Mouse (Mus musculus): ENCODE results near the gene Gimap9.

Gene Gimap9

GRCm38 (mm10) chr6:48689320-48689719 is 13.4 kb downstream of the Gimap9 start:
- DNase-seq (ENCODE audit: extremely low spot score, low spot score), result no peak

DNA sequence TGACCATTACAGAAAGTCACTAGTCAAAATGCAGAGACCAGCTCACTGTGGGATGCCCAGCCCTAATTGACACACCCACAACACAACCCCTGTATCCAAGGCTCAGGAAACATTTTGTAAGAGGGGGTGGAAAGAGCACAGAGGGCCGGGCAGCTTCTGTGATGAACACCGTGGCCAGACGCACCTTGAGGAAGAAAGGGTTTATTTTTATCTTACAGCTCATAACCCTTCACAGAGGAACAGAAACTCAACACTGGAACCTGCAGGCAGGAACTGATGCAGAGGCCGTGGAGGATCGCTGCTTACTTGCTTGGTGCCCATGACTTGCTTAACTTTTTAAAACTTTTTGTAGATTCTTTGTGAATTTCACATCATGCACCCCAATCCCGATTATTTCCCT is 17.0 kb downstream of the Gimap9 start:
- DNase-seq (ENCODE audit: extremely low spot score, low spot score), result no peak

DNA sequence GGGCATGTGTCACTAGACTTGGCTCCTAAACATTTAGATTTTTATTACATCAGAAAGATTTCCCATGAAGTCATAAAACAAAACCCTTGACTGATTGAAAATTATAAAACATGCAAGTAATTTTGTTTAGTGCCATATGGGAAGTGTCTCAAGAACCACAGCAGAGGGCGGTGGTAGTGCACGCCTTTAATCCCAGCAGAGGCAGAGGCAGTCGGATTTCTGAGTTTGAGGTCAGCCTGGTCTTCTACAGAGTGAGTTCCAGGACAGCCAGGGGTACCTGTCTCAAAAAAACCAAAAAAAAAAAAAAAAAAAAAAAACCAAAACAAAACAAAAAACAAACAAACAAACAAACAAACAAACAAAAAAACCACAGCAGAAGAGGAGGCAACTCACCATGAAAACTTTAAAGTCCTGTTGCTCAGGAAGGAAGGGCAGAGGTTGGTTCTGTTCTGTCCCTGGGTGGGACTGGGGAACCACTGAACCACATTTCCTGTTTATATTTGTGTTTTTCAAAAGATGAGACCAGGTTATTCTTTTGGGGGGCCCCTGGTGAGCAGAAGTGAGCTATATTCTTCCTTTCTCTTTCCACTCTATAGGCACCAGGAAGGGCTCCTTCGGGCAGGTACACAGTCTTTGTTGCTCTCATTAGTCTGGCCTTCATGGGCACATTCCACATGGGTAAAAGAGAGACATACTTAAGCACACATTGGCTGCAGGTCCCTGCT is 21.1 kb downstream of the Gimap9 start:
- no peak for DNase-seq (ENCODE audit: extremely low spot score, low spot score)

GRCm38 (mm10) chr6:48697555-48697930 is 21.6 kb downstream of the Gimap9 start:
- DNase-seq (ENCODE audit: extremely low spot score, low spot score), result no peak

DNA sequence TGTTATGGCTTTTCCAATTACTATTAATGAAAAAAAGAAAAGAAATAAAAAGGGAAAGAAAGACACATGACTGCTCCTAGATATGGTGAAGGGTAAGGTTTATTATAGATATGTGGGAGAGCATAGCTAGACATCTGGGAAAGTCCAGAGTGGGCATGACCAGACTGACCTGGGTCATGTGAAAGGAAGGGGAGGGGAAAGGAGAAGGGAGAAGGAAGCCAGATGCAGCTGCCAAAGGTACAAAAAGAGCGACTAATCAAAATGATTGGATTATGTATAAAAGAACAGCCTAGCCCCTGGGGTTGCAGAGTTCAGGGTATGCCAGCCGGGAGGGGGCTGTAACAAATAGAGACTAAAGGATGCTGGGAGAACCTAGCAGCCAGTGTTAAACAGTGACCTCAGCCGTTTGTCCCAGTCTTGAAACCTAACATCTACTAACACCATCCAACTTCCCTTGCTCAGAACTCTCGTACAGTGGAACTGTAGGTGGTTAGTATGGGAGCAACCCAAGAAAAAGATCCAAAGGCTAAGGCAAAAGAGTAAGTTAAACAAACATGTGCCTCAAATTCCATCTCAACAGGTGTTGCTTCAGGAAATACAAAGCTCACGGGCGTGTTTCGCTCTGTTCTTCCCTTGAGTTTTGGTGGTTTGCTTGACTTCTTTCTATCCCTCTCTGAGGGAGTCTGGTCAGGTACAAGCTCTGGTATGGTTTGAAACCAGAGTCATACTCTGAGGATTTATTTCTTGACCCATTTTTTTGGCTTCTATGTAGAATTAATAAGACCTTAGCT is 22.3 kb downstream of the Gimap9 start:
- DNase-seq (ENCODE audit: extremely low spot score, low spot score), result no peak

DNA sequence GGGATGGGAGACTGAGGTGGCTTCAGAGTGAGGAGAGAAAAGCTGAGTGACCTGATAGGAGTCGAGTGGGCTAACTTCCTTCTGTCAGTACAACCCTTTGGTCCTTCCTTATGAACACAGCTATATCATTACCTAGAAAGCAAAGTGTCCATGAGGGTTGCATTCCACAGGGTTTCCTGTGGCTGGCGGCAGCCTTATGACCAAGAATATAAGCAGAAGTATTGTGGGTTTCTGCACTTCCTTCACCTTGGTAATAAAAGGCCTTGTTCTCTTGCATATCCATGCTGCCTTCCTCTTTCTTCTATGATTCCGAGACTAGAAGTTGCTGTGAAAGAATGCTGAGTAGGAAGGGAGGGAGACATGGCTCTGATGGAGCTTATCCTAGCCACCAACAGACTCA is 23.0 kb downstream of the Gimap9 start:
- no peak for DNase-seq (ENCODE audit: extremely low spot score, low spot score)

DNA sequence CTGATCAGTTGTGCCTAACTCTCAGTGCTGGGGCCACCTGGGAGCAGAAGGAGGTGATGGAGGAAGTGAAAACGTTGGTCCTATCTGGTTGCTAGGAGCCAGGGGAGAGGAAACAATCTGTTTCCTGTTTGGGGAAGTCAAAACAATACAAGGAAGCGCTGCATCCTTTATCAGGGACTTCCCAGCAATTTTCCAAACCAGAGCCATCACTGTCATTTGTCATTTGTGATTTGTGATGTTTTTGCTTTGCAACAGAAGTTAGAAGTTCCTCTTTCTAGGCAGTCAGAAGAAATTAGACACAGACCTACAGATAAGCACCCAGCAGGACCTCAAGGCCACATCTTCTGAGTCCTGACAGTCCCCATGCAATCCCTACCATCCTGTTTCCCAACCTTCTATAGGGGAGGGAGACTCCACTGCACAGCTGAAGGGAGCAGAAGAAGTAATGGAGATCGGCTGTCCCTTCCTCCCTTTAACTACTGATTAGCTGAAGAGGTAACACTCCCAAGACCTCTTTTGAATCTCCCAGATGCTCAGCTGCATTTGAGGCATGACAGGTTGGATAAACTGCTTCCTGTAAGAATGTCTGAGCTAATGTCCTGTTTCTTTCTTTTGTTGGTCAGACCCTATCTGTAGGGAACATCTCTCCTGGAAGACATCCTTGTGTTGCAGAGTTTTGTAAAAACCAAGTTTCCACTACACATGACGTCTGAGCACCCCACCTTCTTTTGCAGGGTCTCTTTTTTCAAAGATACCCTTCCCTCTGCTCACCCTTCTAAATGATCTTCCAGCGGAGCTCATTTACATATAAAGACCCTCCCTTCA is 24.5 kb downstream of the Gimap9 start:
- DNase-seq (ENCODE audit: extremely low spot score, low spot score), result no peak

DNA sequence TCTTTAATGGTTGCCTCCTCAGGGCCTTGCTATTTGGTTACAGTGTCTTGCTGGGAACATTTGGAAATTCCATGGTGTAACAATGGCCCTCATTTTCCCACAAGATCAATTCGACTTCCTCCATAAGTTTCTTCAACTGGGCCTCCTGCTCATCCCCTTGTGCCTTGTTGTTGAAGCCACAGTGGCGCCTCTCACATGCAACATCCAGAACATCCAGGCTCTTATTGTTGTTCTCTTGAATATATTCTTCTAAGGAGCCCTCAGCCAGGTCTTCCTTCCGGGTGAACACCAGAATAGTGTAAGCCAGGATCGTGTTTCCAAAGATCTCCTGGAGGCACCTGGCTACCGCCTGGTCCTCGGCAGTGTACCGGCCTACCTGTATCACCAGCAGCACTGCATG is 26.2 kb downstream of the Gimap9 start:
- DNase-seq (ENCODE audit: extremely low spot score, low spot score), result no peak

- DNase-seq (ENCODE audit: extremely low spot score, low spot score), result no peak
Measured at GRCm38 (mm10) chr6:48702601-48703000, 26.7 kb downstream of the Gimap9 start.

DNA sequence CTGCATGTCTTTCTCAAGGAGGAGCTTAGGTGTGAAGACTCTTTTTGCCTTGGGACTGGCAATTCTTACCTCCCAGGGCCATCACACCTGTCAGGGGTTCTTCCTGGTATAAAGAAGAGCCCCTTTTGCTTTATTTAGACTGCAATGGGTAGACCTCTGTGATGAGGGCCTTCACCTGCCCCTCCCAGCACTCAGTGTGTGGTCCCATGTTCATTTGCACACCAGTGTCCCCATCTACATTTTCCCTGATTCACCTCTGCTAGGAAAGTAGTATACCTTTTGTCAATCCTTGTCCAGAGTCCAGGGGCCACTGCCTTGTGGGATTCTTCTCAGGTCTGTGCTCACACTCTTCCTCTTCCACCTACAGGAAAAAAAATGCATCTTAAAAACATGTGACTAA is 28.2 kb downstream of the Gimap9 start:
- DNase-seq (ENCODE audit: extremely low spot score, low spot score), result no peak

GRCm38 (mm10) chr6:48706130-48706529 is 30.2 kb downstream of the Gimap9 start:
- no peak for DNase-seq (ENCODE audit: extremely low spot score, low spot score)

GRCm38 (mm10) chr6:48718455-48718854 is 42.5 kb downstream of the Gimap9 start, which contains the start of the genes Gm28053 and Gimap7:
Gene Gm28053 (plus strand): TSS chr6:48718607.
Gene Gimap7 (plus strand): TSS chr6:48718621.
- DNase-seq (ENCODE audit: extremely low spot score, low spot score), result no peak

GRCm38 (mm10) chr6:48720326-48720725 is 44.4 kb downstream of the Gimap9 start:
- DNase-seq (ENCODE audit: extremely low spot score, low spot score), result no peak

DNA sequence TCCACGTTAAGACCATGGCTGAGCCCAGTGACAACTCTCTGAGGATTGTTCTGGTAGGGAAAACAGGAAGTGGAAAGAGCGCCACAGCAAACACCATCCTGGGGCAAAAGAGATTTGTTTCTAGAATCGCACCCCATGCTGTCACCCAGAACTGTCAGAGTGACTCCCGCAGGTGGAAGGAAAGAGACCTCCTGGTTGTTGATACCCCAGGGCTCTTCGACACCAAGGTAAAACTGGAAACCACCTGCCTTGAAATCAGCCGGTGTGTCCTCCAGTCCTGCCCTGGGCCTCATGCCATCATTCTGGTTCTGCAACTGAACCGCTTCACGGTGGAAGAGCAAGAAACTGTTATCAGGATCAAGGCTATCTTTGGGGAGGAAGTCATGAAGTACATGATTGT is 47.5 kb downstream of the Gimap9 start:
- no peak for DNase-seq (ENCODE audit: extremely low spot score, low spot score)

DNA sequence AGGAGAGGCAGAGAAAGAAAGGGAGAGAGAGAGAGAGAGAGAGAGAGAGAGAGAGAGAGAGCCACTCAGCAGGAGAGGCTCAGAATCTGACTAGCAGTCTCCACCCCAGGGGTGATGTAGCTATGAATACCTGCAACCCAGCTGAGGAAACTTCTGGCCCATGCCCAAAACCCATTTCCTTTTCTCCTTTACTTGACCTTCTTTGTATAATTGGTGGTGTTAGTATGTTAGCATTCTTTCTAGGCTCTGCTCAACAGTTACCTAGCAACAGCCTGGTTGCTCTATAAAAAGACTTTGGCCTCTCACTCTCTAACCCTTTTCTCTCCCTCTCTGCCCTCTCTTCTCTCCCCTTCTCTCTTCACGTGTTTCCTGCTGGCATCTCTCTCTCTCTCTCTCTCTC is 49.5 kb downstream of the Gimap9 start:
- no peak for DNase-seq (ENCODE audit: extremely low spot score, low spot score)

GRCm38 (mm10) chr6:48727761-48728160 is 51.8 kb downstream of the Gimap9 start:
- DNase-seq (ENCODE audit: extremely low spot score, low spot score), result no peak
